Mouse (Mus musculus) kidney, adult 9 months (tissue): Measurements from ENCODE around the gene Grb7.
A peak's percentile ranks its signal among the peaks of the same experiment; 100 is the strongest.

Experiments used
- DNase-seq: peaks from one replicate; pipeline ENCODE4 v3.0.0; 2022

Grb7 gene

DNA sequence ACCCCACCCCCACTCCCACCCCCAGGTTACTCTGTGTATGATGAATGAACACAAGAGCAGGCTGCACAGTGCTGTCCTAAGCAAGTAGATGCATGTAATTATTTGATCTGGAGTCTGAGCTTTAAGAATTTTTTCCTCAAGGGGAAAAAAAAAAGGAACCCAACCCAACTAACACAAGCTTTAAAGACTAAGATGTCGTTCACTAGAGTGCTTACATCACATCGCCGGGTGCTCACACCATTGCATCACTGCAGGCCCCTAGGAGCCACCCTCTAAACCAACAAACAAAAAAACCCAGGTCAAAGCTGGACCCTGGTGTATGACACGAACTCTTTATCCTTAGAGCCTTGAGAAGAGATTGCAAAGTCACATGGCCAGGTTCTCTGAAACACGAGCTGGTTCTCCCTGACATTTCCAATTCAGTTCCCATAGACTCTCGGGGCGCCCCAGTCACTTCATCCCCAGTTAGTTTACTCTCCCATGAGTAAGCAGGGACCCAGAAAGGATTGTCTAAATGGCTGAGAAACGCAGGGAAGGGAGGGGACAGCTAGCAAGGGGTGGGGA lies 27.8 kb downstream of the Grb7 start:
- no peak for DNase-seq

DNA sequence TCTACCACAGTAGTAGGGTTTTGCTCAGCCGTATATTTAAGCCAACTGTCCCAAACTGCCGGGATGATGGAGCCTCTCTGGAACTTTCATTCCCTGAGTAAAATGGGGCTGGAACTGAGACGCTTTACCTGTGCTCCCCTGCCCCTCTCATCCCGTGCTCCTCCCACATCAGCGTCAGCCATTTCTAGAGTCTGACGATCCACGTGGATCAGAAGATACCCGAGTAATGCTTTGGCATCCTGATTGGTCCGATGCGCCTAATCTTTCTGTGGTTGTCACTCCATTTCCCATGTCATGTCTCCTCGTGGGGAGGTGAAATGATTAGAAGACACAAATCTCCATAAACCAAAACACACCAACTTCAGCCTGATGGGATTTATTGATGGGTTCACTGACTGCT lies 28.8 kb downstream of the Grb7 start:
- DNase-seq: no peak

- no peak for DNase-seq
Observed at GRCm38 (mm10) chr11:98475630-98476433, 29.6 kb downstream of the Grb7 start.

GRCm38 (mm10) chr11:98476434-98476807 lies 30.2 kb downstream of the Grb7 start:
- no peak for DNase-seq

GRCm38 (mm10) chr11:98477011-98477701 lies 31.0 kb downstream of the Grb7 start:
- no peak for DNase-seq

- peak; percentile 50 for DNase-seq
Observed at GRCm38 (mm10) chr11:98479026-98479939, 33.1 kb downstream of the Grb7 start.

DNA sequence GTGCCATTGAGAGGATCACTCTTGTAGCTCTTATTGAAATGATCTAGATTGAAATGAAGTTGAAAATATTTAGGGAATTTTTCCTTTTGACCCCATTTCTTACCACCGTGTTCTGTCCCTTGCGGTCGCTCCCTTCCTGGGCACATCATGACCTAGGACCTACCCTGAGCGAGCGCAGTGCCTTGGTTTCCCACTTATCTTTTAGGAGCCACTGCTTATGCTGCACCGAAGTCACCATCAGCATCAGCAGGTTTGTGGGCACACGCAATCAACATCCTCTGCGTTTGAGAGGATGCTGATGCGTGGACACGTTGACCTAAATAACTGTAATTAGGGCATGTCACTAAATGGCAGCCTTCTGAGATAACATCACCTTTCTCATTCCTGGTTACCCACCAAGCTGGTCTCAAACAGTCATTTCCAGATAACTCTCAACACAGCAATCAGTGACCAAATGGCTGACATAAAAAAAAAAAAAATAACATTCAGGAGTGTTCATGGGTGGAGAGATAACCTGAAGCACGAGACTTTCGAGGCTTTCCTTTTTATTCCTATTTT lies 33.8 kb downstream of the Grb7 start:
- DNase-seq: no peak

DNA sequence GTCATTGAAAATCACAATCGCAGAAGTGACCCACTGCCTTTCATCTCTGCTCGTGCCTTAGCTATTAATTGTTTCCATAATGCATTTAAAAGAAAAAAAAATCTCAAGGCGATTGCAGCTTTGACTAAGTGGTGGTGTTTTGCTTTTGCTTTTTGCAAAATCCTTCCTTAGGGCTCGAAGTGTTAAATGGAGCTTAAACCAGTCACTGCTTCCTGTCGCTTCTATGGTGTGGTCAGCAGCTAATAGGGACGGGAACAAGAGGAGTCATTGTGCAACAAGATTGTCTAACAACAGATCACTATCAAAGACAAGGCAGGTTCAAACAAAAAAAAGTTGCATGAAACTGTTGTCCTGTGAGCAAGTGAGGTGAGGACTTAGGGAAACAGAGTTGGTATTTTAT lies 35.0 kb downstream of the Grb7 start:
- no peak for DNase-seq

DNA sequence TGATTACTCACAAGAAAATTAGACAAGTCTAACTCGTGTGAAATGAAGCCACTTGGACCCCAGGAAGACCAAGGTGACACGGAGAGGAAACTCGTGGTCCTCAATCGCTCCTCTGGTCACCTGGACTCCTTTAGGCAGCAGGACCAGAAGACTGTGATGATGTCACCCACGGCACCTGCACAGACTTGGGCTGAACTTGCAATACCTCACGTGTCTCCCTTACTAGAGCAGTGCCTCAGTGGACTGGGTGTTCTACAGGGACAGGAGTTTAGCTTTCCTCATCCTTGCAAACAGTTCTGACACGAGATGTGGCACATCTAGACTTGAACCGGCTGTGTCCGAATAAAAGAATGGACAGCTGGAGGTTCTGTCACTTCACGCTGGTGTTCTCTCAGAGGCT lies 35.9 kb downstream of the Grb7 start:
- no peak for DNase-seq

- DNase-seq: no peak
Observed at GRCm38 (mm10) chr11:98485749-98486148, 39.6 kb downstream of the Grb7 start.

DNA sequence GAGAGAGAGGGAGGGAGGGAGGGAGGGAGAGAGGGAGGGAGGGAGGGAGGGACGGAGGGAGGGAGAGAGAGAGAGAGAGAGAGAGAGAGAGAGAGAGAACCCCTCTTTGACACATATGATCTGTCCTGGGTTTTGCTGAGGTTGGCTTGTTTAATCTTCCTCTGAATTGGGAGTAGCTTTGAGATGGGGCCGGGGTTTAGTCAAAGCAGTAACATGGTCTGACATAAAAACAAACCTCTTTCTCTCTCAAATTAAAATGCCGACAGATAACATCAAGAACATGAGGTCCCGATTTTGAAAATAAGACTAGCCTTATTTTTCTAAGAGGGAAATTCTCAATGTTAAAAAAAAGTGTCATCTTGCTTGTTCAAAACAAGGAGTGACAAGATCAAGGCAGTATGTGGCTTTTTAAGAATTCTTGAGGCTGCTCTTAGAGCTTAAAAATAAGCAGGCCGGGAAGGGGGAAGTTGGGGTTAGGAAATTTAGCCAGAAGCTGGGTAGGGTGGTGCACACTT lies 41.4 kb downstream of the Grb7 start:
- no peak for DNase-seq

DNA sequence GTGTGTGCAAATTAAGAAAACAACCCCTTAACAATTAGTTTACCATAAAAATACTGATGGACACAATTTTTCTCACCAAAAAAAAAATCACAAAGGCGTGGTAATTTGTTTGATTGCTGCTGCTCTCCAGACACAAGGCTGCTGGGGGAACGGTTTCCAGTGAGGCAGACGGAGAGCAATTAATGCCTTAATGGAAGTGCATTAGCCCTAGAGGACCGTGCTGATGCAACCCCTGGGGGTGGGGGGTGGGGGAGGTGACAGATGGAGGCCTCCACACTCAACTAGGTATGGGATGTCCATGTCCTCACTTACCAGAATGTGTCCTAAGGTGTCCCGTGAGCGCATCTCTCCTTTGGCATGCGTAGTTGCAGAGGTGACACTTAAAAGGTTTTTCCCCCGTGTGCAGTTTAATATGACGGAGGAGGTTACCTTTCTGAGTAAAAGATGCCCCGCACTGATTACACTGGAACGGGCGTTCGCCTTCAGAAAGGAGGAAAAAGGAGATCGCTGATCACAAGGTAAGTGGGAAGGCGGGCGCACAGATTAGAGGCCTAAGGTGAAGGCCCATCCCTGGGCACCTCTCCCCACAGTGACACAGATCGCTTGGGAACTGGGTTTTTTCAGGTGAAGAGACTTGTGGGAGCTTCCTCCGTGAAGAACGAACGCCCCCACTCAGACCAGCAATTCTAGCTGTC lies 42.5 kb downstream of the Grb7 start:
- DNase-seq: no peak

- DNase-seq: no peak
Observed at GRCm38 (mm10) chr11:98491571-98491970, 45.4 kb downstream of the Grb7 start.

GRCm38 (mm10) chr11:98492959-98493358 lies 46.8 kb downstream of the Grb7 start:
- no peak for DNase-seq

GRCm38 (mm10) chr11:98493394-98493793 lies 47.2 kb downstream of the Grb7 start:
- DNase-seq: no peak

GRCm38 (mm10) chr11:98495176-98495719 lies 49.1 kb downstream of the Grb7 start:
- no peak for DNase-seq

DNA sequence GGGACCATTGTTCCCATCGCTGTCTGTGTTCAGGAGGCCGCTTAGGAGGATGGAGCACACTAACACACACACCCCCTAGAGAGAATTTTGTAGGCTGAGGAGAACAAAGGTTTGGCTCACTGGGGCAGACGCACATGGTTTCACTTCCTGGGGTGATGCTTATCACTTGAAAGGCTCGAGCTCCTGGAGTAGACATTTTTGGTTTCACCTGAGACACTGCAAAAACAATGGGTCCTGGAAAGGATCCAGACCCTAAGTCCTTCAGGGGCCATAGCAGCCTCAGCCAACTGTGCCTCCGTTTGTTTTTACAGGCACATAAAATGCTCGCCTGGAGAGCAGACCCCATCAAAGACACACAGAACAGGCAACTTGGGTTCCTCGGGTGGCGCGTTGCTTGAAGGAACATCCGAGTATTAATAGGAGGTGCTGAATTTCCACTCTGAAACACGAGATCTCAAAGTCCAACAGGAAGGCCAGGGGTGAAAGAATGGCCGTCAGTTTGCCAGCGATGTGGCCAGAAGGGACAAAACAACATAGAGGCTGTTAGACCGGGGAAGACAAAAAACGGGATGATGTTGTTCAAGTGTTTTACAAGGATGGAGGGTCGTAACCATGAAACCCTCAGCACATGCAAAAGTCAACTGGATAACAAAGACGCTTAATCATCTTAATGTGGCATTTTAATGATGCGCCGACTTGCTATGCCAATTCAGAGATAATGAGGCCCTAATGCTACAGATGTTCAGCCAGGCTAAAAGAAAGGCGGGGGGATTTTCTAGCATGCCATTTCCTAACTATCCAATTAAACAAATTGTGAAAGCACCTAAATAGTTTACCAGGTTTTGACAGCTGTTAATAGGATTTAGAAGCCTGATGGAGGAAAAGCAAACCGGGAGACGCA lies 51.4 kb downstream of the Grb7 start:
- peak; percentile 13 for DNase-seq

GRCm38 (mm10) chr11:98504926-98505325 lies 58.7 kb downstream of the Grb7 start:
- no peak for DNase-seq
